Mouse (Mus musculus): ENCODE results near the gene Lnpep. TPM values are rescaled to one million over a fixed set of nuclear protein-coding genes. Genes with fewer than 3 reads are reported as not detected.

The Lnpep gene
- 6.9 and 10.2 TPM in 2 replicates for polyA plus RNA-seq (2015; fragmentation: Nextera tagmentation; extraction: Ambion mirVana)

GRCm38 (mm10) chr17:17624957-17625586, at the start of gene Lnpep:
Lnpep (minus strand) TSS chr17:17625050.

Other genes starting within 250 kb of the Lnpep start
- gene Lix1, start 222.4 kb downstream of the Lnpep start, polyA plus RNA-seq (2015; fragmentation: Nextera tagmentation; extraction: Ambion mirVana), result 16.3 and 20.3 TPM in 2 replicates
- not detected in 2 replicates for gene Vmn2r90, start 78.7 kb upstream of the Lnpep start, polyA plus RNA-seq (2015; fragmentation: Nextera tagmentation; extraction: Ambion mirVana)
- 9.2 and 28.5 TPM in 2 replicates for gene Spaca6, start 202.1 kb upstream of the Lnpep start, polyA plus RNA-seq (2015; fragmentation: Nextera tagmentation; extraction: Ambion mirVana)
- gene Has1, start 230.2 kb upstream of the Lnpep start, polyA plus RNA-seq (2015; fragmentation: Nextera tagmentation; extraction: Ambion mirVana), result 1.4 and 1.5 TPM in 2 replicates

Data from adrenal gland, postnatal 0 days (tissue).